Comparison of ENCODE assay signal across 12 mouse cellular contexts in genomic region chr5:66326395-66326794, GRCm38 (mm10).
A peak's percentile ranks its signal among the peaks of the same experiment; 100 is the strongest.
DNase-seq lines count a peak whose midpoint lies in the region; ATAC-seq and TF ChIP-seq lines count a peak whose summit lies in the region.
"Had no signal": no experiment of that assay in that cellular context is flagged by ENCODE, and none has a peak within 500 bp of the region (broad histone marks: within the 10 kb centered on the region; RNA-seq: fewer than 3 reads in every experiment).

No protein-coding gene starts in this region.

- peaks cover 4% of the 10 kb centered on the region; the same call in 1 of the 2 replicates for H3K36me3 ChIP-seq in E14TG2a.4 (ENCODE audit: insufficient read depth, low read length)
- H3K36me3 ChIP-seq: heart, embryonic 12.5 days; intestine, embryonic 15.5 days had no signal

- H3K27me3 ChIP-seq in E14TG2a.4 (ENCODE audit: insufficient read depth, low read length) = no peaks in the 10 kb centered on the region
- H3K27me3 ChIP-seq: heart, embryonic 12.5 days; intestine, embryonic 15.5 days had no signal

- peaks cover 3% of the 10 kb centered on the region; the same call in 1 of the 2 replicates for H3K9me3 ChIP-seq in E14TG2a.4 (ENCODE audit: low read length)
- H3K9me3 ChIP-seq: heart, embryonic 12.5 days; intestine, embryonic 15.5 days had no signal

- peak; percentile 90 for TF ChIP-seq CTCF in left cerebral cortex, adult 2 months (IDR thresholded peaks at IDR 0.05)
- TF ChIP-seq CTCF in E14TG2a.4 (conservative IDR thresholded peaks at IDR 0.05; ENCODE audit: low read length) = peak; percentile 92

- H3K4me3 ChIP-seq in left cerebral cortex, adult 2 months = no peak overlapping the region
- H3K4me3 ChIP-seq in E14TG2a.4 (replicated peaks; ENCODE audit: low read length) = no peak overlapping the region
- H3K4me3 ChIP-seq: heart, embryonic 12.5 days; intestine, embryonic 15.5 days had no signal

- DNase-seq in CD4-positive, CD25-positive, alpha-beta regulatory T cell, adult 2 months (ENCODE audit: low read depth, low spot score) = peak; percentile 15
- no peak for DNase-seq in left cerebral cortex, adult 2 months (ENCODE audit: extremely low spot score in 1 of 2, low spot score in 2 of 2)
- DNase-seq in left cerebral cortex, postnatal 25 days (ENCODE audit: low spot score in 2 of 2) = no peak
- no peak for DNase-seq in layer of hippocampus, adult 18-20 months (ENCODE audit: low spot score in 2 of 2)
- DNase-seq: right cerebral cortex, adult 18-20 months had no signal

- intact Hi-C loops in left cerebral cortex, adult 2 months (cut with DNase I) = no loop called here
- intact Hi-C loops in left cerebral cortex, postnatal 25 days (cut with DNase I) = loop anchor here (10.0 kb wide), 1 partner anchor 152 kb away; the partner anchor contains the start of gene Rbm47

- no peak for ATAC-seq in CD4-positive, CD25-positive, alpha-beta regulatory T cell, adult 4 months
- peak; percentile 69 for ATAC-seq in megakaryocyte, adult 5-6 weeks (ENCODE audit: poor library complexity, severe bottlenecking)
- no peak for ATAC-seq in activated CD4-positive, CD25-positive, alpha-beta regulatory T cell, adult 4 months
- ATAC-seq: forebrain, embryonic 14.5 days; intestine, embryonic 15.5 days had no signal

- H3K27ac ChIP-seq in left cerebral cortex, adult 2 months = no peak overlapping the region
- H3K27ac ChIP-seq: intestine, embryonic 15.5 days had no signal

- peaks cover 16% of the 10 kb centered on the region for H3K4me1 ChIP-seq in E14TG2a.4 (replicated peaks; ENCODE audit: low read depth, low read length)
